Mouse (Mus musculus): ENCODE data around the gene Mesp1. TPM values are rescaled to one million over a fixed set of nuclear protein-coding genes. Genes with fewer than 3 reads are reported as not detected.
A peak's percentile ranks its signal among the peaks of the same experiment; 100 is the strongest.

The Mesp1 gene
- total and polyA plus RNA-seq, 3 experiments, result not detected

- peak; percentile 57 for TF ChIP-seq ZC3H11A (IDR thresholded peaks at IDR 0.05; ENCODE audit: low read depth, low read length)
- peak; percentile 75 for TF ChIP-seq RAD21 (IDR thresholded peaks at IDR 0.05; ENCODE audit: low read depth, low read length)
- TF ChIP-seq SMC3 (IDR thresholded peaks at IDR 0.05; ENCODE audit: low read depth, low read length), result peak; percentile 71
- no peak for TF ChIP-seq JUND (IDR thresholded peaks at IDR 0.05; ENCODE audit: low read depth, low read length)
- TF ChIP-seq CHD2 (IDR thresholded peaks at IDR 0.05; ENCODE audit: low read length), result no peak
- TF ChIP-seq POLR2A (IDR thresholded peaks at IDR 0.05; ENCODE audit: control insufficient read depth in 1 of 2, insufficient read depth in 1 of 2, low read depth in 1 of 2, low read length in 2 of 2, poor library complexity in 1 of 2), result peak; percentile 34 to 42; a peak in 1 of 4 replicates
- no peak for TF ChIP-seq TCF12 (IDR thresholded peaks at IDR 0.05; ENCODE audit: low read depth, low read length)
- peak; percentile 85 to 90 (median 89) for TF ChIP-seq CTCF (IDR thresholded peaks at IDR 0.05 in 2 of 3, conservative IDR thresholded peaks at IDR 0.05 in 1 of 3; ENCODE audit: control insufficient read depth in 1 of 3, insufficient read depth in 1 of 3, low read depth in 2 of 3, low read length in 3 of 3, poor library complexity in 1 of 3, severe bottlenecking in 1 of 3)
- TF ChIP-seq MYC (IDR thresholded peaks at IDR 0.05; ENCODE audit: low read depth, low read length), result peak; percentile 66; the same call in 1 of the 2 replicates
- TF ChIP-seq SIN3A (IDR thresholded peaks at IDR 0.05; ENCODE audit: low read length), result 0 out of 2 replicates have a peak, but pooled peaks have one; percentile 14
- 0 out of 2 replicates have a peak, but pooled peaks have one; percentile 20 for TF ChIP-seq MXI1 (IDR thresholded peaks at IDR 0.05; ENCODE audit: low read depth, low read length)
- Histone ChIP-seq H3K27ac (ENCODE audit: control insufficient read depth, low read depth, low read length) (no peak overlapping the region), H3K9me3 (replicated peaks; ENCODE audit: insufficient read depth, low read length) (no peaks in the 10 kb centered on the region), H3K27me3 (ENCODE audit: control insufficient read depth in 1 of 2, insufficient read depth in 2 of 2, low read length in 2 of 2) (peaks cover 0 to 1% of the 10 kb centered on the region in 2 experiments; a peak in 3 of 4 replicates), H3K36me3 (ENCODE audit: control insufficient read depth in 1 of 2, insufficient read depth in 2 of 2, low read length in 2 of 2) (no peaks in the 10 kb centered on the region), H3K9ac (ENCODE audit: control insufficient read depth, low read depth, low read length, poor library complexity, severe bottlenecking) (peak overlapping the region; percentile 67), H3K79me2 (ENCODE audit: control insufficient read depth, insufficient read depth, low read length, poor library complexity) (no peaks in the 10 kb centered on the region), H3K4me1 (ENCODE audit: control insufficient read depth in 1 of 2, insufficient read depth in 2 of 2, low read length in 2 of 2) (peaks cover 0 to 6% of the 10 kb centered on the region in 2 experiments; a peak in 2 of 4 replicates), H3K4me3 (ENCODE audit: control insufficient read depth in 1 of 2, insufficient read depth in 1 of 2, low read depth in 2 of 2, low read length in 2 of 2) (peak overlapping the region; percentile 64 to 66)
- DNase-seq (ENCODE audit: low read depth, low spot score), result peak; percentile 86
These were observed 12.7 kb downstream of the Mesp1 start for GRCm38 (mm10) chr7:79780647-79781626.

GRCm38 (mm10) chr7:79771561-79772512 is 21.8 kb downstream of the Mesp1 start:
- H3K27me3 ChIP-seq (ENCODE audit: control insufficient read depth in 1 of 2, insufficient read depth in 2 of 2, low read length in 2 of 2), result peaks cover 0 to 3% of the 10 kb centered on the region in 2 experiments; a peak in 2 of 4 replicates
- no peak for TF ChIP-seq RCOR1 (IDR thresholded peaks at IDR 0.05; ENCODE audit: low read depth, low read length)
- TF ChIP-seq ZC3H11A (IDR thresholded peaks at IDR 0.05; ENCODE audit: low read depth, low read length), result no peak
- no peak for TF ChIP-seq MEF2A (IDR thresholded peaks at IDR 0.05; ENCODE audit: extremely low read depth, insufficient replicate concordance, low read depth, low read length, poor library complexity, severe bottlenecking)
- no peak for TF ChIP-seq KAT2A (conservative IDR thresholded peaks at IDR 0.05; ENCODE audit: low read depth, low read length)
- no peak for TF ChIP-seq GATA1 (IDR thresholded peaks at IDR 0.05; ENCODE audit: low read depth, low read length)
- TF ChIP-seq POLR2AphosphoS5 (IDR thresholded peaks at IDR 0.05; ENCODE audit: borderline replicate concordance, low read depth, low read length), result no peak
- TF ChIP-seq NRF1 (IDR thresholded peaks at IDR 0.05; ENCODE audit: insufficient read depth, low read depth, low read length, poor library complexity, severe bottlenecking), result no peak
- TF ChIP-seq MXI1 (IDR thresholded peaks at IDR 0.05; ENCODE audit: low read depth, low read length), result no peak
- H3K27ac ChIP-seq (ENCODE audit: control insufficient read depth, low read depth, low read length), result no peak overlapping the region
- H3K79me2 ChIP-seq (ENCODE audit: control insufficient read depth, insufficient read depth, low read length, poor library complexity), result no peaks in the 10 kb centered on the region
- H3K4me1 ChIP-seq (ENCODE audit: control insufficient read depth in 1 of 2, insufficient read depth in 2 of 2, low read length in 2 of 2), result no peaks in the 10 kb centered on the region
- H3K4me3 ChIP-seq (ENCODE audit: control insufficient read depth in 1 of 2, insufficient read depth in 1 of 2, low read depth in 2 of 2, low read length in 2 of 2), result no peak overlapping the region
- no peak overlapping the region for H3K9ac ChIP-seq (ENCODE audit: control insufficient read depth, low read depth, low read length, poor library complexity, severe bottlenecking)
- H3K9me3 ChIP-seq (replicated peaks; ENCODE audit: insufficient read depth, low read length), result no peaks in the 10 kb centered on the region
- no peaks in the 10 kb centered on the region for H3K36me3 ChIP-seq (ENCODE audit: control insufficient read depth in 1 of 2, insufficient read depth in 2 of 2, low read length in 2 of 2)
- no peak for DNase-seq (ENCODE audit: low read depth, low spot score)
